Mouse (Mus musculus) lung, embryonic 16.5 days (tissue): ENCODE data around the gene Ttll5. TPM values are rescaled to one million over a fixed set of nuclear protein-coding genes. Genes with fewer than 3 reads are reported as not detected.
A peak's percentile ranks its signal among the peaks of the same experiment; 100 is the strongest.

Experiments used
- ATAC-seq: fragments of 200-750 bp; cut with Nextera tagmentation; 2 replicates; pipeline ENCODE4 v1.8.0; 2017; ENCODE audit warnings: low read depth, mild to moderate bottlenecking, moderate library complexity
- H3K27ac ChIP-seq: fragments of 300-500 bp; sonication (generic); 2 replicates; pipeline ENCODE4 v1.5.1; 2014; ENCODE audit warnings: mild to moderate bottlenecking, control low read depth, low read length
- H3K27me3 ChIP-seq: fragments of 300-500 bp; sonication (generic); 2 replicates; pipeline ENCODE4 v1.6.1; 2014; ENCODE audit warnings: low read depth, low read length, mixed read lengths; ENCODE audit not compliant: control insufficient read depth, insufficient read depth
- H3K36me3 ChIP-seq: fragments of 300-500 bp; sonication (generic); 2 replicates; pipeline ENCODE4 v1.6.1; 2014; ENCODE audit warnings: low read length; ENCODE audit not compliant: control insufficient read depth, insufficient read depth
- H3K4me1 ChIP-seq: fragments of 300-500 bp; sonication (generic); replicated peaks from 2 replicates; pipeline ENCODE4 v1.6.1; 2014; ENCODE audit warnings: low read length, mixed read lengths; ENCODE audit not compliant: control insufficient read depth, insufficient read depth
- H3K4me2 ChIP-seq: fragments of 300-500 bp; sonication (generic); 2 replicates; pipeline ENCODE4 v1.6.1; 2014; ENCODE audit warnings: low read depth, low read length, control low read depth
- H3K4me3 ChIP-seq: fragments of 300-500 bp; sonication (generic); 2 replicates; pipeline ENCODE4 v1.5.1; 2014; ENCODE audit warnings: mild to moderate bottlenecking, low read length, control low read depth
- H3K9ac ChIP-seq: fragments of 300-500 bp; sonication (generic); 2 replicates; pipeline ENCODE4 v1.6.1; 2014; ENCODE audit warnings: low read length, control low read depth
- H3K9me3 ChIP-seq: fragments of 300-500 bp; sonication (generic); 2 replicates; pipeline ENCODE4 v1.6.1; 2016; ENCODE audit warnings: low read length; ENCODE audit not compliant: control insufficient read depth
- WGBS: fragments of 180-500 bp; shearing (Covaris S2); extraction: QIAGEN DNeasy Blood & Tissue Kit; methylation state at CpG from one replicate; pipeline ENCODE4 v1.1.7; 2014; 5-methylcytosine and 5-hydroxymethylcytosine counted together
- polyA plus RNA-seq: library from polyadenylated mRNA; unstranded; fragments of >200 nt; fragmentation: Nextera tagmentation; extraction: Ambion mirVana; gene quantifications from 2 replicates; pipeline ENCODE4 v1.2.1, GENCODE M21; 2015

Gene Ttll5
- polyA plus RNA-seq, 1 experiment from 2014 or later = 17.5 TPM

- Histone ChIP-seq H3K9me3 (no peaks in the 10 kb centered on the region), H3K4me1 (peaks cover 24% of the 10 kb centered on the region), H3K27me3 (no peaks in the 10 kb centered on the region), H3K4me2 (no peak overlapping the region), H3K9ac (no peak overlapping the region), H3K36me3 (no peaks in the 10 kb centered on the region), H3K4me3 (no peak overlapping the region), H3K27ac (no peak overlapping the region)
- 49% methylated on average over 5 of the region's 5 CpGs for WGBS
- ATAC-seq = no peak; the same call in 1 of the 2 replicates
These were observed 202.5 kb downstream of the Ttll5 start for GRCm38 (mm10) chr12:86027000-86027399.

- WGBS = 79% methylated on average over 1 of the region's 1 CpGs
These were observed 203.3 kb downstream of the Ttll5 start for GRCm38 (mm10) chr12:86027747-86028146.

GRCm38 (mm10) chr12:86030932-86031331 is 206.5 kb downstream of the Ttll5 start:
- no peak overlapping the region for H3K4me3 ChIP-seq
- no peaks in the 10 kb centered on the region for H3K27me3 ChIP-seq
- 41% methylated on average over 5 of the region's 5 CpGs for WGBS
- H3K9ac ChIP-seq = no peak overlapping the region
- no peaks in the 10 kb centered on the region for H3K9me3 ChIP-seq
- H3K27ac ChIP-seq = no peak overlapping the region
- no peak overlapping the region for H3K4me2 ChIP-seq
- ATAC-seq = no peak
- no peaks in the 10 kb centered on the region for H3K36me3 ChIP-seq
- H3K4me1 ChIP-seq = peaks cover 6% of the 10 kb centered on the region

More at GRCm38 (mm10) chr12:86027747-86028146, 203.3 kb downstream of the Ttll5 start:
- H3K4me2 ChIP-seq = no peak overlapping the region
- H3K9me3 ChIP-seq = no peaks in the 10 kb centered on the region
- peaks cover 20% of the 10 kb centered on the region for H3K4me1 ChIP-seq
- no peak overlapping the region for H3K9ac ChIP-seq
- no peak overlapping the region for H3K27ac ChIP-seq
- no peaks in the 10 kb centered on the region for H3K36me3 ChIP-seq
- no peaks in the 10 kb centered on the region for H3K27me3 ChIP-seq
- no peak overlapping the region for H3K4me3 ChIP-seq
- no peak for ATAC-seq

- H3K4me2 ChIP-seq = no peak overlapping the region
- no peaks in the 10 kb centered on the region for H3K36me3 ChIP-seq
- no peaks in the 10 kb centered on the region for H3K27me3 ChIP-seq
- no peak for ATAC-seq
- no peaks in the 10 kb centered on the region for H3K9me3 ChIP-seq
- H3K4me3 ChIP-seq = no peak overlapping the region
- H3K9ac ChIP-seq = no peak overlapping the region
- H3K27ac ChIP-seq = no peak overlapping the region
- H3K4me1 ChIP-seq = peaks cover 12% of the 10 kb centered on the region
These were observed 211.1 kb downstream of the Ttll5 start for GRCm38 (mm10) chr12:86035586-86035985.

GRCm38 (mm10) chr12:86036368-86037166 is 212.1 kb downstream of the Ttll5 start:
- peak; percentile 29; the same call in 1 of the 2 replicates for ATAC-seq
- 48% methylated on average over 9 of the region's 9 CpGs for WGBS
- peak overlapping the region; percentile 65 for H3K27ac ChIP-seq

GRCm38 (mm10) chr12:86037235-86037921 is 212.9 kb downstream of the Ttll5 start:
- WGBS = 21% methylated on average over 12 of the region's 12 CpGs
- 0 out of 2 replicates have a peak overlapping the region, but pooled peaks have one; percentile 2 for H3K4me2 ChIP-seq
- H3K9me3 ChIP-seq = no peaks in the 10 kb centered on the region
- peak overlapping the region; percentile 65 for H3K27ac ChIP-seq
- H3K9ac ChIP-seq = peak overlapping the region; percentile 33; the same call in 1 of the 2 replicates
- peak; percentile 64 for ATAC-seq
- peaks cover 12% of the 10 kb centered on the region for H3K4me1 ChIP-seq
- H3K4me3 ChIP-seq = no peak overlapping the region
- H3K27me3 ChIP-seq = no peaks in the 10 kb centered on the region
- no peaks in the 10 kb centered on the region for H3K36me3 ChIP-seq

More at GRCm38 (mm10) chr12:86036368-86037166, 212.1 kb downstream of the Ttll5 start:
- Histone ChIP-seq H3K9me3 (no peaks in the 10 kb centered on the region), H3K36me3 (no peaks in the 10 kb centered on the region), H3K4me1 (peaks cover 12% of the 10 kb centered on the region), H3K9ac (no peak overlapping the region), H3K27me3 (no peaks in the 10 kb centered on the region), H3K4me3 (no peak overlapping the region), H3K4me2 (no peak overlapping the region)

GRCm38 (mm10) chr12:86039078-86039477 is 214.6 kb downstream of the Ttll5 start:
- Histone ChIP-seq H3K4me2 (no peak overlapping the region), H3K27me3 (no peaks in the 10 kb centered on the region), H3K9me3 (peaks cover 6% of the 10 kb centered on the region; the same call in 1 of the 2 replicates), H3K27ac (no peak overlapping the region), H3K36me3 (peaks cover 5% of the 10 kb centered on the region), H3K9ac (no peak overlapping the region), H3K4me3 (no peak overlapping the region), H3K4me1 (peaks cover 9% of the 10 kb centered on the region)
- no peak for ATAC-seq
- 79% methylated on average over 5 of the region's 5 CpGs for WGBS

- H3K27ac ChIP-seq = no peak overlapping the region
- WGBS = 87% methylated on average over 6 of the region's 6 CpGs
- peaks cover 5% of the 10 kb centered on the region for H3K36me3 ChIP-seq
- H3K4me2 ChIP-seq = no peak overlapping the region
- H3K4me3 ChIP-seq = no peak overlapping the region
- H3K9ac ChIP-seq = no peak overlapping the region
- ATAC-seq = no peak
- peaks cover 6% of the 10 kb centered on the region; the same call in 1 of the 2 replicates for H3K9me3 ChIP-seq
- H3K4me1 ChIP-seq = peaks cover 9% of the 10 kb centered on the region
- no peaks in the 10 kb centered on the region for H3K27me3 ChIP-seq
These were observed 215.3 kb downstream of the Ttll5 start for GRCm38 (mm10) chr12:86039751-86040150.

GRCm38 (mm10) chr12:86046141-86046540 is 221.7 kb downstream of the Ttll5 start:
- H3K4me2 ChIP-seq = no peak overlapping the region
- 79% methylated on average over 5 of the region's 5 CpGs for WGBS
- peaks cover 6% of the 10 kb centered on the region; the same call in 1 of the 2 replicates for H3K9me3 ChIP-seq
- H3K9ac ChIP-seq = no peak overlapping the region
- ATAC-seq = no peak
- no peaks in the 10 kb centered on the region for H3K27me3 ChIP-seq
- no peaks in the 10 kb centered on the region for H3K4me1 ChIP-seq
- no peak overlapping the region for H3K4me3 ChIP-seq
- no peak overlapping the region for H3K27ac ChIP-seq
- H3K36me3 ChIP-seq = peaks cover 5% of the 10 kb centered on the region
